Mouse (Mus musculus) embryonic stem cell, embryonic (primary cell): ENCODE data around the gene Cldn13.

Experiments used
- CTCF ChIA-PET, 4 experiments: fragments of 300-600 bp in 2 of 4; fragments of 350-600 bp in 2 of 4; sonication (Branson Sonifier 250); formaldehyde crosslinking; loops; one replicate each; lab custom pipeline; 2022; ENCODE audit warnings: inconsistent platforms in 2 of 4; lab: Charles Lee
- POLR2A ChIA-PET, 4 experiments: fragments of 300-600 bp in 2 of 4; fragments of 350-600 bp in 2 of 4; sonication (Branson Sonifier 250); formaldehyde crosslinking; loops; one replicate each; lab custom pipeline; 2022; ENCODE audit warnings: antibody characterized with exemption in 4 of 4, inconsistent platforms in 1 of 4; lab: Charles Lee

Gene Cldn13

DNA sequence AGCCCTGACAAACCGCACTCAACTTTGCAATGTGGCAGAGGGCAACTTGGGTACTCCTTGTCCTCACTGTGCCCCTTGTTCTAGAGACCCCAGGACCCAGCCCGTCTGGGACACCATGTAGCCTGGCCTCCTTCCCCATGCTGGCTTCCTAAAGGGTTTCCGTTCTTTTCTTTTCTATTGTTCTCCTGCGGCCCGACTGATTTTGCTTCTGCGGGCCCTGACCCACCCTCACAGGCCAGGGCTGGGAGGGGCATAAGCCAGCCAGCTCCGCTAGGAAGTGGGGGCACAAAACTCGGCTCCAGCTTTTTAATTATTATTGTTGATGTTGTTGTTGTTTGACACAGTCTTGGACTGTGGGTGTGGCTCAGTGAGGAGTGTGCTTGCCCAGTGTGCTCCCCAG lies 23.8 kb downstream of the Cldn13 start:
- POLR2A ChIA-PET, result interaction anchor here in 2 of 4 experiments (0.6 to 1.0 kb wide), 3 partner anchors 9 to 150 kb away, joined by 3 read pairs; no protein-coding TSS in a partner anchor
- CTCF ChIA-PET, result interaction anchor here in 3 of 4 experiments (0.5 to 1.5 kb wide), 5 partner anchors 9 to 188 kb away, joined by 3 to 11 read pairs (median 4); no protein-coding TSS in a partner anchor

DNA sequence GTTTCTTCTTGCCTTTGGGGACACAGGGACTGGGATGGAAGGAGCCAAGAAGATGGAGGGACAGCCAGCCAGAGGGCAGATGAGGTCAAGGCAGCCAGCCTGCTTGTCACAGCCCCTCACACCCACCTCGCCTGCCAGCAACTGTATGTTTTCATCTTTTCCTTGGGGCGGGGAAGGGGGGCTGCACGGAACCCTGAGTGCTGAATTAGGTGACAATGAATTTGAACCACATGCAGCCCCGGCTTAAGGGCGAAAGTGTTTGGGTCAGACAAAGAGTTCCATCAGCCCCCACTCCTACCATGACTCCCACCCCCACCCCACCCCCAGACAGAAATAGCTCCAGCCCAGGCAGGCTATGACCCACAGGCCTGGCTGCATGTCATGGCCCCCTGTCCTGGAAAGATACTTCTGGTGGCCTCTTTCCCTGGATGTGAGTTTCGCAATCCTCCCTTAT lies 24.7 kb downstream of the Cldn13 start:
- POLR2A ChIA-PET, result interaction anchor here in 1 of 4 experiments (0.7 kb wide), 1 partner anchor 56 kb away, joined by 4 read pairs; the partner anchor contains the start of gene Cldn4
- CTCF ChIA-PET, result interaction anchor here in 2 of 4 experiments (0.5 to 0.6 kb wide), 3 partner anchors 125 to 797 kb away, joined by 3 to 4 read pairs (median 3); partner anchors contain the start of gene Tbl2 (in 1 of the 2)

DNA sequence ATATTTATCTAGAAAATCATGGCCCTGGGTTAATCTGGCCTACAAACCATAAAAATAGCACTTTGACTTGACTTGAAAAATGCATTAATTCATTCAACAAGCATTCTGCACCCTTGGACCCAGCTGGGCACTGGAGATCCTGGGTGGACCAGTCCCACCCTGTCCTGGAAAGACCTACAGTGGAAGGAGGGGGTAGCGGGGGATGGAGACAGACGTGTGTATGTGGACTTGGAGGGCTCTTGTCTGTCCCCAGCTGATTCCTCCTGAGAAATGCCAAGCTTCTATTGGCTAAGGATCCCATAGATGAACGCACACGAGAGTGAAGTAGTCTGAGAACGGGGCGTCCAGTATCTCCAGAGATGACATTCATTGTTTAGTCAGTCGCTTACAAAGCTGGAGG lies 26.8 kb downstream of the Cldn13 start:
- POLR2A ChIA-PET, result interaction anchor here in 2 of 4 experiments (0.6 to 1.3 kb wide), 3 partner anchors 140 to 562 kb away, joined by 3 to 9 read pairs (median 3); no protein-coding TSS in a partner anchor

DNA sequence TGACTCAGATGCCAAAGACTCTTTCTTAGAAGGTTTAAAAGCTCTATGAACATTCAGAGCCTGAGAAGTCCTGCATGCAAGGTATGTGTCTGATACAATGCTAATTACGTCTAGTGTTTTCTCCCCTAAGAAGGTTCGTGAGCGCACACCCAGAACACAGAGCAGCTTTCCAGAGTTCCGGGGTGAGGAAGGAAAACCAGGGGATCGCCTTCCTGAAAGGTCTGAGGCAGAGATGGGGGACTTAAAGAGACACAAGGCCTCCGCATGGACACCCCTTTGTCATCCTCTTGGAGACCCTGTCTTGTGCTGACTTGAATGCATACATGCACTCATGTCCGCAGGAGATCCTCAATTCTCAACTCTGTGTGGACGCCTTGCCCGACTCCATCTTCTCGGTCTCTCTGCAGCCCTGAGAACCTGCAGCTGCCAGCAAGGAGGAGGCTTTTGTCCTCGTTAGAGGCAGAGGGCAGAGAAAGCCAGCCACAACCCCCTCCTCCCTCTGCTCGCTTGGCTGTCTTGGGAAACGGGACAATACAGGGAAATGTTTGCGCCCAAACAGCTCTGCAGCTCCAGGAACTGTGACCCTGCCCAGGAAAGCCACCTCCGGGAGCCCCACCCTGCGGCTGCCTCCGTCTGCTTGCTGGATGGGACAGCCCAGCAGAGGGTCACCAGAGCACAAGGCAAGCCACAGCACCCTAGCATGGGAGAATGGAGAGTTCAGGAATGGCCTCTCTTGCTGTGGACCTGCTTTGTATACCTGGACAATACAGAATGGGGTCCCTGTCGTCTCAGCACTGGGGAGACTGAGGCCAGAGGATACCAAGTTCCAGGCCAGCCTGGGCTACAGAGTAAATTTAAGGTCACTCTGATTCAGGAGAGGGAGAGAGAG lies 27.6 kb downstream of the Cldn13 start:
- ChIA-PET POLR2A (interaction anchor here in 1 of 4 experiments (0.6 kb wide), 1 partner anchor 569 kb away, joined by 3 read pairs; no protein-coding TSS in a partner anchor), CTCF (interaction anchor here in 3 of 4 experiments (0.8 to 1.4 kb wide), 4 partner anchors 19 to 394 kb away, joined by 3 to 7 read pairs (median 5); no protein-coding TSS in a partner anchor)

More for the DNA sequence above, 26.8 kb downstream of the Cldn13 start:
- CTCF ChIA-PET, result interaction anchor here in 2 of 4 experiments (0.9 to 1.8 kb wide), 4 partner anchors 12 to 78 kb away, joined by 3 to 7 read pairs (median 4); no protein-coding TSS in a partner anchor

DNA sequence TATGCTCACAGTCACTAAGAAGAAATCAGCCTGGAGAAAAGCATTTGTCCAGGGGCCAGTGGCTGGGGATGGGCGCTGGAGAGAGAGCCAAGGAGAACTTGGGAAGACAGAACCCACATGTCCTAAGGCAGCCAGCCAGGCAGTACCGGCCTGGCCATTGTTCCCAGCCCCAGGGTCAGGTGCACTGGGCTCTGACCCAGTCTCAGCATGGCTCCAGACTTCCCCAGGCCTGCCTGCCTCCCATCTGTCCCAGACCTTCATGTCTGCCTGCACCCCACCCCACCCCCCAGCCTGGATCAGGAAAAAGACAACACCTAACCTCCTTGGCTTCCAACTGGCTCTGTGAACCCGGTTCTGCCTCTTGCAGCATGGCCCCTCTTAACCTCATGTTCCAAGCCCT lies 32.2 kb downstream of the Cldn13 start:
- CTCF ChIA-PET, result no interaction called here
- POLR2A ChIA-PET, result no interaction called here

DNA sequence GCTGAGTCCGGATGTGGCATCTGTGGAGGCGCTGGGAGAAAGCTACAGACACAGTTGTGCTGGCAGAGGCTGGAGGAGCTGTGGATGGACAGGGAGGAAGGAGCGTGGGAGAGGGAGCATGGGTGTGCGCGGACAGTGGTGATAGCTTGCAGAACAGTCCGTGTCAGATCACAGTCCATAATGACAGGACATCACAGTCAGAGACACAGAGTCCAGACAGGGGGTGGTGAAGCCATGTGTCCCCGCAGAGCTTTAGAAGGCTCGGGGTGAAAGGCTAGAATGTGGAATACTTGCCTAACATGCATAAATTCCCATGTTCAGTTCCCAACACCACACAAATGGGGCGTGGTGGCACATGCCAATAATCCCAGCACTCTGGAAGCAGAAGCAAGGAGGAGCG lies 38.5 kb downstream of the Cldn13 start:
- ChIA-PET CTCF (interaction anchor here in 1 of 4 experiments (0.7 kb wide), 1 partner anchor 391 kb away, joined by 9 read pairs; no protein-coding TSS in a partner anchor), POLR2A (interaction anchor here in 2 of 4 experiments (0.6 kb wide), 2 partner anchors 13 to 437 kb away, joined by 3 to 4 read pairs; no protein-coding TSS in a partner anchor)

DNA sequence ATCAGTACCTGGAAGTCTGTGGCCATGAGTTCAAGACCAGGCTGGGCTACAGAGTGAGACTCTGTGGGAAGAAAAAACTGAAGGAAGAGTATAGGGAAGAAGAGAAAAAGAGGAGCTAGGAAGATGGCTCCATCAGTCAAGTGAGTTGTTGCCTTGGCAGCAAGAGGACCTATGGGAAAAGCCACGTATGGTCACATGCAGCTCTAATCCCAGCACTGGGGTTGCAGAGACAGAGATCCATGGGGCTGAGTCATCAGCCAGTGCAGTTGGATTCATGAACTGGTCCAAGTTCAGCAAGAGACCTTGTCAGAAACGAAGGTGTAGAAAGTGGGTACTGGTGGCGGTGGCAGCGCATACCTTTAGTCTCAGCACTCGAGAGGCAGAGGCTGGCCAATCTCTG lies 40.1 kb downstream of the Cldn13 start:
- ChIA-PET POLR2A (no interaction called here), CTCF (interaction anchor here in 1 of 4 experiments (1.1 kb wide), 1 partner anchor 32 kb away, joined by 9 read pairs; no protein-coding TSS in a partner anchor)

DNA sequence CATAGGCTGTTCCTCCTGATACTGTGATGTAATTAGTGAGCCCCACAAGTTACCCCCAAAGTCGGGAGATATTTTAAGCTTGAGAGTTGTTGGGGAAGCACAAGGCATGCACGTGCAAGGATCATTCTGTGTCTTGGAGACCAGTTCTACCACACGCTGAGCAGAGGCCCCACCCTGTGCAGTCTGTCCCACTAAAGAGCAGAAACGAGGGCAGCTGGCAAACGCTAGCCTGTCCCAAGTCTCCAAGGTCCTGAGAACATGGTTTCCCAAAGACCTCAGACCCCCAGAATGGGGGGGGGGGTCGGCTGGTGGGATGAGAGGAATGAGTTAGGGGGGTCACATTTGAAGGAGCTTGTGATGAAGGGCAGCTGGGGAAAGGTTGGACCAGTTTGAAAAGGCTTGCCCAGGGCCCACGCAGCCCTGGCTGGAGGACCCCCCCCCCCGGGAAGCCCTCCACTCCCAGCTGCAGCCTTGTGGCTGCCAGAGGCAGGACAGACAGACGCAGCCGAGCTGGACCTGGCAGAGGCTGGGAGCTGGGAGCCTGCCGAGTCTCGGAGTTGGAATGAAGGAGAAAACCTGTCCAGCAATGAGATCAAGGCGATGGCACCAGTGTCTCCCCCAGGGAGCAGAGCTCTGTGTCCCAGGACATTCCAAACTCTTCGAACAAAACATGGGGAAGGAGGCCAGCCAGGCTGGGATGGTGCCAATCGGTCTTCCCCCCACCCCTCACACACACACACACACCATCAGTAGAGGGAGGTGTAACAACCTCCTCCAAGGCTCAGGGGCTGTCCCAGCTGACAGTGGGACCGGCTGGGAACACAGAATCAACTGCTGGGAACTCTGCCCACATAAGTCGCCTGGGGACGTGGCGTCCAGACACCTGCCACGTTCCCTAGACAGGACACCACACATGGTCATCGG lies 41.1 kb downstream of the Cldn13 start:
- ChIA-PET CTCF (interaction anchor here (0.6 to 1.6 kb wide), 9 partner anchors 9 to 1121 kb away, joined by 3 to 9 read pairs (median 4); no protein-coding TSS in a partner anchor), POLR2A (interaction anchor here in 3 of 4 experiments (0.5 to 1.4 kb wide), 5 partner anchors 17 to 640 kb away, joined by 3 to 5 read pairs (median 3); no protein-coding TSS in a partner anchor)

DNA sequence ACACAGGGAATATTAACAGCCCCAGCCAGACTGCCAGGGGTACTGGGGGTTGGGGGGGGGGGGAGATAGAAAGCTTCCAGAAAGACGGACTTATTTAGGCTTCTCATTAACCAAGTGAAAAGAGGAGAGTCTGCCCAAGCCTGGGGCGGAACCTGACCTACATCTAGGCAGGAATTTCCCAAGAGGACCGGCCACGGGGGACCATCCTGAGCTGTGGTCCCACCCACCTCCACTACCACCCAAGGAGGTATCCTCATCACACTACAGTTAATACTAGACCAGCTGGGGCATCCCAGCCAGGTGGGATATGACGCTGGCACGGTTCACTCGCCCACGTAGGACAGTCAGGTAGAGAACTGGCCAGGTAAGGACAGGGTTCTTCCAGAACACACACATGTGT lies 42.3 kb downstream of the Cldn13 start:
- ChIA-PET CTCF (interaction anchor here in 2 of 4 experiments (0.7 to 1.6 kb wide), 6 partner anchors 8 to 515 kb away, joined by 3 to 16 read pairs (median 4); no protein-coding TSS in a partner anchor), POLR2A (interaction anchor here in 3 of 4 experiments (0.6 to 1.4 kb wide), 4 partner anchors 18 to 639 kb away, joined by 3 to 4 read pairs (median 3); no protein-coding TSS in a partner anchor)

DNA sequence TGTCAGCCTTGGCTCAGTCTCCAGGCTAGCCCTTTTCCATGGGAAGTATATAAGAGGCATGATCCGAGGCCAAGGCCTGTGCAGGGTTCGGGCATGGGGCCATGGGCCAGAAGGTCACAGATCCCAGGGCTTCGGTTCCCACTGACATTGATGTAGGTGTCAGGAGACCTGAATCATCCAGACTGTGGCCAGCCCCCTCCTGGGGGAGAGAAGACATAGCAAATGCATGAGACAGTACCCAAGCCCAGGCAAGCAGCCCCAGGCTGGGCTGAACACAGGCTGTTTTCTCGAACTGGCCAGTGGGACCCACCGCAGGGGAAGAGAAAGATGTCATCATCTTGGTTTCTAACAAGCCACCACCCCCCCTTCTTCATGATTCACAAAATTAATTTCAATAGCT lies 42.7 kb downstream of the Cldn13 start:
- ChIA-PET POLR2A (interaction anchor here in 1 of 4 experiments (0.6 kb wide), 1 partner anchor 56 kb away, joined by 3 read pairs; no protein-coding TSS in a partner anchor), CTCF (interaction anchor here in 2 of 4 experiments (0.7 to 1.3 kb wide), 3 partner anchors 8 to 516 kb away, joined by 3 to 16 read pairs (median 4); no protein-coding TSS in a partner anchor)

DNA sequence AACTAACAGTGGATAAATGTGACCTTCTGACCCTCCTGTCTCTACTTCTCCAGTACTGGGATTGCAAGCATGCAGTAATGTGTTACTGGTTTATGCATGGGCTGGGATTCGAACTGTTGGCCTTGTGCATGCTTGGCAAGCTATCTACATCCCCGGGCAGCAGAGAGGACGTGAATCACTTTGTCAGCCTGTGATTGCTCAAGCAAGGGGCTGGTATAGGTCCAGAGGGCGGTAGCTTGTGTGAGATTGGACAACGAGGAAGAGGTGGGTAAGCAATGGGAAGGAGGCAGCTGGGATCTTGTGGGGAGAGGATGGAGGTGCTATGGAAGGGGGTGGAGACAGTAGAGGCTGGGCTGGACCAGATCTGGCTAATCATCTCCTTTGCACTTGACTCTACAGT lies 46.8 kb downstream of the Cldn13 start:
- ChIA-PET POLR2A (interaction anchor here in 3 of 4 experiments (0.6 to 0.7 kb wide), 3 partner anchors 142 to 1019 kb away, joined by 3 read pairs; no protein-coding TSS in a partner anchor), CTCF (no interaction called here)

DNA sequence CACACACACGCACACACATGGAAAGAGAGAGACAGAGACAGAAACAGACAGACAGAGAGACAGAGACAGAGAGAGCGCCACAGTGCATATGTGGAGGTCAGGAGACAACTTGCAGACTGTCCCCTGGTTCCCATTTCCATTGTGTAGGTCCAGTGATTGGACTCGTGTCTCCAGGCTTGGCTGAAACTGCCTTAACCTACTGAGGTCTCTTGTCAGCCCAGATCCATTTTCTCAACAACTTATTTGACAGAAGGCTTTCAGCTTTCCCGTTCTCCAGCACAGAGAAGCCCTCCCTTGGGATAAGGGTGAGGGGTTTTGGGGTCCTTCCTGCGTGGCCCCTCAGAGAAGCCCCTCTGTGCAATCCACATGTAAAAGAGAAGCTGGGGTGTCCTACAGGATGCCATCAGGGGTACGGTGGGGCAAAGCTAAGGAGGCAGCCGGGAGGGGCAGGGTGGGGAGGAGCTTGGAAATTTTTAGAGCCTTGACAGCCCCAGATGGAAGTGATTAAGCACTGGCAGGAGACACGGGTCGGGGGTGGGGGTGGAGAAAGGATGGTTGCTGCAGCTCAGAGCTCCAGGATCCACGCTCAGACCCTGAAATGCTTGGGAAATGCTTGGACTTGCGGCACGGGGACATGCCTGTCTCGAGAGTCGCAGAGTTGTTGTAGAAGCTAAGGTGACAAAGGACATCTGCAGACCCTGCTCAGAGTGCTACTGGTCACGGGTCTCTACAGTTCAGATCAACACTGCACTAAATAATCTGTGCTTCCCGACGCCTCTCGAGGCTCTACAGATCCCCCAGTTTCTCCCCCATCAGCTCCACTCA lies 47.8 kb downstream of the Cldn13 start:
- POLR2A ChIA-PET, result interaction anchor here in 1 of 4 experiments (0.7 kb wide), 1 partner anchor 112 kb away, joined by 3 read pairs; no protein-coding TSS in a partner anchor
- CTCF ChIA-PET, result interaction anchor here in 1 of 4 experiments (0.6 to 0.9 kb wide), 2 partner anchors 59 to 74 kb away, joined by 3 read pairs; no protein-coding TSS in a partner anchor

DNA sequence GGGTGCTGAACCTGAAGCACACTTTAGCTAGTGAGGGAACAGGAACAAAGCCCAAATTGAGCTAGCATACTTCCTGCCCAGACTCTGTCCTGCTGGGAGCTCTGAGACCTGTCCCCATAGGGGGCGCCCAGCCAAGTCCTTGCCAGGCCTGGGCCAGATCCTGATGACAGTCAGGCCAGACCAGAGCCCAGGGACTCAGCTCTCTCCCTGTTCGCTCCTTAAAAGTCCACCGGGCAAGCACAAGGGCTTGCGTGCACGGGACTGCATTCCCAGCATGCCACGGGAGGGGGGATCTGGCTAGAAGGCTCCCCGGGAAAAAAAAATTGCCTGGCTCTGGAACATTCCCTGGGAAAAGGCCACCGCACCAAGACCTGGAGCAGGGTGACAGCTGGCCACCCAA lies 50.2 kb downstream of the Cldn13 start:
- ChIA-PET CTCF (interaction anchor here in 3 of 4 experiments (0.7 to 1.8 kb wide), 12 partner anchors 8 to 269 kb away, joined by 3 to 13 read pairs (median 3); partner anchors contain the start of gene Limk1 (in 1 of the 3)), POLR2A (interaction anchor here in 2 of 4 experiments (0.6 to 1.2 kb wide), 3 partner anchors 18 to 296 kb away, joined by 3 read pairs; partner anchors contain the start of gene Cldn4 (in 1 of the 2))
